Comparison of ENCODE assay signal across 12 mouse cellular contexts in the genomic region with DNA sequence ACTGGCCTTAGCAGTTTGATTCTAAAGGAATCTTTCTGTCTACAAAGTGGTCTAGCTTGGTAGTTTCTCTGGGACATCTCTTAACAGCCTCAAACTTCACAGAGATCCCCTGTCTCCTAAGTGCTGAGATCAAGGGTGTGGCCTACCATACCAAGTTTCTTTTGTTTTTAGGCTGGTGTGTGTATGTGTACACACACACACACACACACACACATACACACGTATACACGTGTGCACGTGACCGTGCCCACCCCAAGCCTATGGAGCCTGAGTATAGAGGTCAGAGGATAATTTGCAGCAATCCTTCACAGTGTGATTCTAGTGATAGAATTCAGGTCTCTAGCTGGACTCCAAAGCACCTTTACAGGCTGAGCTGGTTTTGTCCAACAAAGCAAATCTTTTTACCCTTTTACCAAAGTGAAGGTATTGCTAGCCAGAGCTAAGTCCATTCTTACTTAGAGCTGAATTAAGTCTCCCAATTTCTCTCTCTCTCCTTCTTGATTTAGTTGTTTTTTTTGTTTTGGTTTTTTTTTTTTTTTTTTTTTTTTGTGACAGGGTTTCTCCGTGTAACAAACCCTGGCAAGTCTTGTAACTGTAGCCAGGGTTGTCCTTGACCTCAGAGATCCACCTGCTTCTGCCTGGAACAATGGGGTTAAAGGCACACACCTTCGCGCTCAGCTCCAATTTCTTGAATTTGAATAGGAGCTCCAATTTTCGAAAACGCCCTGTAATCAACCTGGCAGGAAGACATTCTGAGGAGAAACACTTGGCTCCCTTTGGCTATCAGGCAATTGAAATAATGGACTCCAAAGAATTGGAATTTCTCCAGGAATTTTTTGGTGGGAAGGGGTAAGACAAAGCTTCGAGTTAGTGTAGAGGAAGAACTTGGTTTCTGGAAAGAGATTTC. TPM values are rescaled to one million over a fixed set of nuclear protein-coding genes. Genes with fewer than 3 reads are reported as not detected.
DNase-seq lines count a peak whose midpoint lies in the region; ATAC-seq and TF ChIP-seq lines count a peak whose summit lies in the region.
"Had no signal": no experiment of that assay in that cellular context is flagged by ENCODE, and none has a peak within 500 bp of the region (broad histone marks: within the 10 kb centered on the region; RNA-seq: fewer than 3 reads in every experiment).

No protein-coding gene starts in this region.

- WGBS in forebrain, embryonic 12.5 days, result 69% methylated on average over 10 of the region's 10 CpGs
- 63% methylated on average over 10 of the region's 10 CpGs for WGBS in forebrain, embryonic 16.5 days
- WGBS in midbrain, embryonic 10.5 days, result 72% methylated on average over 10 of the region's 10 CpGs
- 74% methylated on average over 10 of the region's 10 CpGs for WGBS in midbrain, postnatal 0 days
- 70% methylated on average over 10 of the region's 10 CpGs for WGBS in forebrain, postnatal 0 days
- WGBS in midbrain, embryonic 13.5 days, result 72% methylated on average over 10 of the region's 10 CpGs

- H3K36me3 ChIP-seq in forebrain, embryonic 12.5 days (replicated peaks), result peaks cover 9% of the 10 kb centered on the region
- no peaks in the 10 kb centered on the region for H3K36me3 ChIP-seq in forebrain, embryonic 16.5 days (ENCODE audit: control insufficient read depth, insufficient read depth)
- peaks cover 21% of the 10 kb centered on the region for H3K36me3 ChIP-seq in midbrain, embryonic 10.5 days
- H3K36me3 ChIP-seq in midbrain, postnatal 0 days (ENCODE audit: insufficient read depth, low read length), result no peaks in the 10 kb centered on the region
- peaks cover 7% of the 10 kb centered on the region for H3K36me3 ChIP-seq in forebrain, postnatal 0 days (ENCODE audit: insufficient read depth)
- peaks cover 4% of the 10 kb centered on the region for H3K36me3 ChIP-seq in midbrain, embryonic 13.5 days

- no peak for TF ChIP-seq CTCF in midbrain, postnatal 0 days (IDR thresholded peaks at IDR 0.05)
- TF ChIP-seq CTCF in forebrain, postnatal 0 days (IDR thresholded peaks at IDR 0.05; ENCODE audit: low read depth), result no peak

- peak overlapping the region; percentile 68 for H3K4me2 ChIP-seq in forebrain, embryonic 12.5 days
- no peak overlapping the region; the same call in 1 of the 2 replicates for H3K4me2 ChIP-seq in forebrain, embryonic 16.5 days (ENCODE audit: low read length)
- H3K4me2 ChIP-seq in midbrain, postnatal 0 days (ENCODE audit: low read depth, low read length, poor library complexity, severe bottlenecking), result no peak overlapping the region
- H3K4me2 ChIP-seq in forebrain, postnatal 0 days (ENCODE audit: low read depth), result peak overlapping the region; percentile 90; the same call in 1 of the 2 replicates
- H3K4me2 ChIP-seq in midbrain, embryonic 13.5 days (replicated peaks), result peak overlapping the region; percentile 88

- H3K27me3 ChIP-seq in forebrain, embryonic 12.5 days, result no peaks in the 10 kb centered on the region
- H3K27me3 ChIP-seq in forebrain, embryonic 16.5 days (replicated peaks; ENCODE audit: control insufficient read depth, insufficient read depth, low read length), result no peaks in the 10 kb centered on the region
- peaks cover 5% of the 10 kb centered on the region; the same call in 1 of the 2 replicates for H3K27me3 ChIP-seq in midbrain, embryonic 10.5 days (ENCODE audit: low read depth, poor library complexity, severe bottlenecking)
- H3K27me3 ChIP-seq in midbrain, postnatal 0 days (ENCODE audit: insufficient read depth, low read length), result no peaks in the 10 kb centered on the region
- H3K27me3 ChIP-seq in forebrain, postnatal 0 days (ENCODE audit: insufficient read depth, low read length), result no peaks in the 10 kb centered on the region
- H3K27me3 ChIP-seq in midbrain, embryonic 13.5 days, result peaks cover 3% of the 10 kb centered on the region; the same call in 1 of the 2 replicates
- H3K27me3 ChIP-seq: limb, embryonic 15.5 days had no signal

- peaks cover 18% of the 10 kb centered on the region for H3K4me1 ChIP-seq in forebrain, embryonic 12.5 days
- peaks cover 17% of the 10 kb centered on the region for H3K4me1 ChIP-seq in forebrain, embryonic 16.5 days (replicated peaks; ENCODE audit: control insufficient read depth, insufficient read depth, low read length)
- H3K4me1 ChIP-seq in midbrain, embryonic 10.5 days, result peaks cover 33% of the 10 kb centered on the region
- H3K4me1 ChIP-seq in midbrain, postnatal 0 days (ENCODE audit: insufficient read depth, low read length), result no peaks in the 10 kb centered on the region; the same call in 1 of the 2 replicates
- H3K4me1 ChIP-seq in forebrain, postnatal 0 days (ENCODE audit: insufficient read depth), result peaks cover 6% of the 10 kb centered on the region; the same call in 1 of the 2 replicates
- peaks cover 19% of the 10 kb centered on the region for H3K4me1 ChIP-seq in midbrain, embryonic 13.5 days (replicated peaks)

- no peak overlapping the region for H3K27ac ChIP-seq in forebrain, embryonic 12.5 days
- no peak overlapping the region for H3K27ac ChIP-seq in forebrain, embryonic 16.5 days (ENCODE audit: low read length)
- no peak overlapping the region for H3K27ac ChIP-seq in midbrain, embryonic 10.5 days (replicated peaks)
- H3K27ac ChIP-seq in midbrain, postnatal 0 days (ENCODE audit: low read depth, low read length), result no peak overlapping the region
- no peak overlapping the region for H3K27ac ChIP-seq in forebrain, postnatal 0 days (ENCODE audit: low read depth, low read length)
- H3K27ac ChIP-seq in midbrain, embryonic 13.5 days, result no peak overlapping the region

- no peak for DNase-seq in midbrain, embryonic 10.5 days (ENCODE audit: low spot score)
- no peak for DNase-seq in midbrain, postnatal 0 days (ENCODE audit: low spot score)
- DNase-seq in forebrain, postnatal 0 days, result no peak
- DNase-seq in urinary bladder, postnatal 25 days (ENCODE audit: low spot score), result no peak
- no peak for DNase-seq in left cerebral cortex, postnatal 25 days (ENCODE audit: low spot score in 2 of 2)
- DNase-seq: adrenal gland, adult 8-10 months had no signal

- ATAC-seq in forebrain, embryonic 12.5 days (ENCODE audit: low FRiP score), result no peak
- no peak for ATAC-seq in forebrain, embryonic 16.5 days
- no peak for ATAC-seq in midbrain, postnatal 0 days (ENCODE audit: low FRiP score)
- ATAC-seq in forebrain, postnatal 0 days, result no peak
- ATAC-seq in midbrain, embryonic 13.5 days, result no peak

- no peaks in the 10 kb centered on the region for H3K9me3 ChIP-seq in forebrain, embryonic 12.5 days
- H3K9me3 ChIP-seq in forebrain, embryonic 16.5 days (ENCODE audit: control insufficient read depth, low read length), result no peaks in the 10 kb centered on the region
- H3K9me3 ChIP-seq in midbrain, embryonic 10.5 days (replicated peaks), result no peaks in the 10 kb centered on the region
- no peaks in the 10 kb centered on the region for H3K9me3 ChIP-seq in midbrain, postnatal 0 days (ENCODE audit: low read length)
- H3K9me3 ChIP-seq in forebrain, postnatal 0 days (ENCODE audit: low read length), result no peaks in the 10 kb centered on the region
- no peaks in the 10 kb centered on the region for H3K9me3 ChIP-seq in midbrain, embryonic 13.5 days
- H3K9me3 ChIP-seq: limb, embryonic 15.5 days had no signal

- H3K4me3 ChIP-seq in forebrain, embryonic 12.5 days (replicated peaks), result no peak overlapping the region
- H3K4me3 ChIP-seq in forebrain, embryonic 16.5 days (replicated peaks; ENCODE audit: low read length), result no peak overlapping the region
- H3K4me3 ChIP-seq in midbrain, embryonic 10.5 days, result 0 out of 2 replicates have a peak overlapping the region, but pooled peaks have one; percentile 99
- no peak overlapping the region for H3K4me3 ChIP-seq in midbrain, postnatal 0 days (ENCODE audit: low read depth, low read length)
- H3K4me3 ChIP-seq in forebrain, postnatal 0 days (ENCODE audit: low read depth, low read length), result no peak overlapping the region
- H3K4me3 ChIP-seq in midbrain, embryonic 13.5 days (replicated peaks), result no peak overlapping the region

- intact Hi-C loops in left cerebral cortex, postnatal 25 days (cut with DNase I), result no loop called here

- no peak overlapping the region for H3K9ac ChIP-seq in forebrain, embryonic 12.5 days
- H3K9ac ChIP-seq in forebrain, embryonic 16.5 days (replicated peaks; ENCODE audit: low read depth, low read length), result no peak overlapping the region
- no peak overlapping the region for H3K9ac ChIP-seq in midbrain, postnatal 0 days (replicated peaks; ENCODE audit: low read length, poor library complexity, severe bottlenecking)
- no peak overlapping the region for H3K9ac ChIP-seq in forebrain, postnatal 0 days
- H3K9ac ChIP-seq in midbrain, embryonic 13.5 days (replicated peaks), result no peak overlapping the region

RNA-seq across cellular contexts. Expression of a gene that starts 1.3 kb away (rescaled TPM):
- polyA plus RNA-seq in forebrain, embryonic 12.5 days (2016; fragmentation: Nextera tagmentation; extraction: Ambion mirVana), result 84.7 and 85.5 TPM in 2 replicates
- polyA plus RNA-seq in forebrain, embryonic 16.5 days (2015; fragmentation: Nextera tagmentation; extraction: Ambion mirVana), result 41.0 and 46.9 TPM in 2 replicates
- polyA plus RNA-seq in midbrain, embryonic 10.5 days (2016; fragmentation: Nextera tagmentation; extraction: Ambion mirVana), result 91.3 and 95.8 TPM in 2 replicates
- 20.9 and 21.9 TPM in 2 replicates for total RNA-seq in midbrain, postnatal 0 days (2014; rRNA removed)
- 17.4 and 17.6 TPM in 2 replicates for polyA plus RNA-seq in midbrain, postnatal 0 days (2015; fragmentation: Nextera tagmentation; extraction: Ambion mirVana)
- 23.0 and 29.3 TPM in 2 replicates for total RNA-seq in forebrain, postnatal 0 days (2014; rRNA removed)
- polyA plus RNA-seq in forebrain, postnatal 0 days (2015; fragmentation: Nextera tagmentation; extraction: Ambion mirVana), result 15.4 and 18.4 TPM in 2 replicates
- polyA plus RNA-seq in midbrain, embryonic 13.5 days (2015; fragmentation: Nextera tagmentation; extraction: Ambion mirVana), result 37.3 and 38.2 TPM in 2 replicates
- total RNA-seq in left cerebral cortex, postnatal 25 days (2021), result 10 to 100 TPM; 12.9 to 14.4 TPM

RNA-seq across cellular contexts. Expression of a gene that starts 52.7 kb away (rescaled TPM):
- polyA plus RNA-seq in forebrain, embryonic 12.5 days (2016; fragmentation: Nextera tagmentation; extraction: Ambion mirVana), result not detected in 2 replicates
- not detected in 2 replicates for polyA plus RNA-seq in forebrain, embryonic 16.5 days (2015; fragmentation: Nextera tagmentation; extraction: Ambion mirVana)
- polyA plus RNA-seq in midbrain, embryonic 10.5 days (2016; fragmentation: Nextera tagmentation; extraction: Ambion mirVana), result not detected in 2 replicates
- not detected in 2 replicates for total RNA-seq in midbrain, postnatal 0 days (2014; rRNA removed)
- polyA plus RNA-seq in midbrain, postnatal 0 days (2015; fragmentation: Nextera tagmentation; extraction: Ambion mirVana), result not detected in 2 replicates
- total RNA-seq in forebrain, postnatal 0 days (2014; rRNA removed), result not detected in 2 replicates
- polyA plus RNA-seq in forebrain, postnatal 0 days (2015; fragmentation: Nextera tagmentation; extraction: Ambion mirVana), result not detected in 2 replicates
- polyA plus RNA-seq in midbrain, embryonic 13.5 days (2015; fragmentation: Nextera tagmentation; extraction: Ambion mirVana), result not detected in 2 replicates
- not detected for total RNA-seq in left cerebral cortex, postnatal 25 days (2021)
- total RNA-seq: adrenal gland, adult 8-10 months had no signal
- polyA plus RNA-seq: cortical plate, adult 2 months; gonadal fat pad, adult 2 months; limb, embryonic 15.5 days had no signal

Comparison
In these comparisons a context has a peak if more than half of its experiments do, and no peak if none do; other contexts are left out.
1. H3K4me2 ChIP-seq: peak in forebrain, embryonic 12.5 days (single experiment), forebrain, postnatal 0 days (single experiment) and midbrain, embryonic 13.5 days (single experiment); none in forebrain, embryonic 16.5 days (single experiment) and midbrain, postnatal 0 days (single experiment).